Mouse (Mus musculus) heart, adult 2 months (tissue): ENCODE data around the gene 4930404N11Rik. TPM values are rescaled to one million over a fixed set of nuclear protein-coding genes. Genes with fewer than 3 reads are reported as not detected.

ENCODE experiments used
- DNase-seq, 2 experiments: peaks; one replicate each; pipeline ENCODE4 v3.0.0; 2021
- H3K27ac ChIP-seq: fragments of 200-600 bp; 2 replicates; pipeline ENCODE4 v1.8.1; 2022
- H3K27me3 ChIP-seq: fragments of 200-500 bp; 2 replicates; pipeline ENCODE4 v1.6.1; 2012; ENCODE audit warnings: mild to moderate bottlenecking, low read length, inconsistent platforms, mixed read lengths; ENCODE audit not compliant: control insufficient read depth, insufficient read depth
- H3K36me3 ChIP-seq: fragments of 200-500 bp; 2 replicates; pipeline ENCODE4 v1.6.1; 2012; ENCODE audit warnings: low read length, inconsistent platforms; ENCODE audit not compliant: control insufficient read depth, insufficient read depth
- H3K4me1 ChIP-seq: fragments of 200-500 bp; 2 replicates; pipeline ENCODE4 v1.6.1; 2011; ENCODE audit warnings: low read length; ENCODE audit not compliant: control insufficient read depth, insufficient read depth
- H3K4me3 ChIP-seq: fragments of 200-600 bp; 2 replicates; pipeline ENCODE4 v1.8.1; 2022
- H3K79me2 ChIP-seq: fragments of 200-500 bp; replicated peaks from 2 replicates; pipeline ENCODE4 v1.6.1; 2012; ENCODE audit warnings: mild to moderate bottlenecking, inconsistent platforms, low read length, moderate library complexity, mixed read lengths; ENCODE audit not compliant: control insufficient read depth, insufficient read depth
- H3K9ac ChIP-seq: fragments of 200-500 bp; 2 replicates; pipeline ENCODE4 v1.6.1; 2012; ENCODE audit warnings: low read depth, mild to moderate bottlenecking, control low read depth, inconsistent platforms, low read length, mixed read lengths
- CTCF ChIP-seq: fragments of 200-600 bp; IDR thresholded peaks from 2 replicates; pipeline ENCODE4 v1.8.1; 2022; ENCODE audit warnings: antibody characterized with exemption, mild to moderate bottlenecking, moderate library complexity
- EP300 ChIP-seq: fragments of 200-500 bp; IDR thresholded peaks from 2 replicates; pipeline ENCODE4 v1.6.1; 2011; ENCODE audit warnings: low read depth, low read length, control low read depth; ENCODE audit not compliant: insufficient read depth
- POLR2A ChIP-seq: fragments of 200-500 bp; IDR thresholded peaks from 2 replicates; pipeline ENCODE4 v1.6.1; 2011; ENCODE audit warnings: mild to moderate bottlenecking, low read depth, low read length, control low read depth; ENCODE audit not compliant: insufficient read depth
- WGBS: fragments of 180-500 bp; shearing (Covaris S2); methylation state at CpG from one replicate; pipeline ENCODE4 v1.1.7; 2018; 5-methylcytosine and 5-hydroxymethylcytosine counted together
- intact Hi-C: fragments of 180-260 bp; cut with DNase I; formaldehyde crosslinking; loops from one replicate; pipeline ENCODE4 v1.15.1; 2025
- polyA plus RNA-seq: library from polyadenylated mRNA; depleted of rRNA; stranded (reverse); fragments of >200 nt; gene quantifications from 2 replicates; pipeline ENCODE4 v1.2.3, GENCODE M21; 2012
- total RNA-seq, 2 experiments: library from RNA; stranded (reverse); gene quantifications; 2 replicates each; pipeline ENCODE4 v1.2.3; 2021

4930404N11Rik gene
- total and polyA plus RNA-seq, 3 experiments = 0.64 to 1.2 (median 1.1) TPM

- H3K9ac ChIP-seq = no peak overlapping the region
- H3K36me3 ChIP-seq = peaks cover 8% of the 10 kb centered on the region
- intact Hi-C loops = no loop called here
- H3K79me2 ChIP-seq = no peaks in the 10 kb centered on the region
- peak overlapping the region; percentile 17 for H3K27ac ChIP-seq
- no peaks in the 10 kb centered on the region for H3K27me3 ChIP-seq
- WGBS = 83% methylated on average over 10 of the region's 10 CpGs
- DNase-seq = no peak
- no peak for TF ChIP-seq POLR2A
- TF ChIP-seq EP300 = no peak
- H3K4me3 ChIP-seq = no peak overlapping the region
- peaks cover 30% of the 10 kb centered on the region for H3K4me1 ChIP-seq
Observed at GRCm38 (mm10) chr10:81403511-81403910, 37.9 kb upstream of the 4930404N11Rik start.

- H3K9ac ChIP-seq = no peak overlapping the region
- no peaks in the 10 kb centered on the region for H3K27me3 ChIP-seq
- no peaks in the 10 kb centered on the region; the same call in none of the 2 replicates for H3K36me3 ChIP-seq
- intact Hi-C loops = no loop called here
- no peak overlapping the region for H3K4me3 ChIP-seq
- WGBS = 27% methylated on average over 7 of the region's 7 CpGs
- peak overlapping the region; percentile 83 for H3K27ac ChIP-seq
- H3K79me2 ChIP-seq = no peaks in the 10 kb centered on the region
- no peak for DNase-seq
- TF ChIP-seq CTCF = no peak
- TF ChIP-seq EP300 = no peak
- H3K4me1 ChIP-seq = peaks cover 22% of the 10 kb centered on the region
Observed at GRCm38 (mm10) chr10:81402227-81402765, 36.7 kb upstream of the 4930404N11Rik start.

- Histone ChIP-seq H3K27ac (peak overlapping the region; percentile 83), H3K4me1 (peaks cover 21% of the 10 kb centered on the region), H3K9ac (peak overlapping the region; percentile 20; the same call in 1 of the 2 replicates), H3K27me3 (no peaks in the 10 kb centered on the region), H3K79me2 (no peaks in the 10 kb centered on the region), H3K4me3 (no peak overlapping the region), H3K36me3 (no peaks in the 10 kb centered on the region; the same call in none of the 2 replicates)
- intact Hi-C loops = no loop called here
- TF ChIP-seq EP300 (no peak), CTCF (no peak), POLR2A (0 out of 2 replicates have a peak, but pooled peaks have one; percentile 22)
- peak; percentile 85 to 90 for DNase-seq
- WGBS = 11% methylated on average over 18 of the region's 18 CpGs
Observed at GRCm38 (mm10) chr10:81401521-81402226, 36.1 kb upstream of the 4930404N11Rik start.

GRCm38 (mm10) chr10:81401205-81401520 lies 35.5 kb upstream of the 4930404N11Rik start:
- H3K27me3 ChIP-seq = no peaks in the 10 kb centered on the region
- DNase-seq = no peak
- H3K4me3 ChIP-seq = no peak overlapping the region
- no peak for TF ChIP-seq POLR2A
- no peak for TF ChIP-seq EP300
- no peak for TF ChIP-seq CTCF
- no peak overlapping the region for H3K9ac ChIP-seq
- peaks cover 18% of the 10 kb centered on the region for H3K4me1 ChIP-seq
- WGBS = 21% methylated on average over 10 of the region's 10 CpGs
- no peaks in the 10 kb centered on the region for H3K79me2 ChIP-seq
- H3K36me3 ChIP-seq = no peaks in the 10 kb centered on the region; the same call in none of the 2 replicates
- intact Hi-C loops = no loop called here
- peak overlapping the region; percentile 83 for H3K27ac ChIP-seq

GRCm38 (mm10) chr10:81400371-81401204 lies 35.0 kb upstream of the 4930404N11Rik start:
- TF ChIP-seq POLR2A (no peak), CTCF (no peak), EP300 (no peak)
- no peaks in the 10 kb centered on the region for H3K27me3 ChIP-seq
- 78% methylated on average over 22 of the region's 22 CpGs for WGBS
- no peaks in the 10 kb centered on the region; the same call in 1 of the 2 replicates for H3K36me3 ChIP-seq
- H3K9ac ChIP-seq = no peak overlapping the region
- H3K27ac ChIP-seq = peak overlapping the region; percentile 83
- peaks cover 15% of the 10 kb centered on the region for H3K4me1 ChIP-seq
- intact Hi-C loops = no loop called here
- DNase-seq = peak in 1 of 2 experiments; percentile 28
- H3K4me3 ChIP-seq = no peak overlapping the region
- no peaks in the 10 kb centered on the region for H3K79me2 ChIP-seq
